Mouse (Mus musculus): ENCODE results near the gene Styk1. TPM values are rescaled to one million over a fixed set of nuclear protein-coding genes. Genes with fewer than 3 reads are reported as not detected.

Gene Styk1
- polyA plus RNA-seq (2015; fragmentation: Illumina TruSeq; extraction: RNeasy Lipid Tissue Mini Kit (QIAGEN cat#74804); ENCODE audit: low read depth, low replicate concordance), result 0.46 TPM

DNA sequence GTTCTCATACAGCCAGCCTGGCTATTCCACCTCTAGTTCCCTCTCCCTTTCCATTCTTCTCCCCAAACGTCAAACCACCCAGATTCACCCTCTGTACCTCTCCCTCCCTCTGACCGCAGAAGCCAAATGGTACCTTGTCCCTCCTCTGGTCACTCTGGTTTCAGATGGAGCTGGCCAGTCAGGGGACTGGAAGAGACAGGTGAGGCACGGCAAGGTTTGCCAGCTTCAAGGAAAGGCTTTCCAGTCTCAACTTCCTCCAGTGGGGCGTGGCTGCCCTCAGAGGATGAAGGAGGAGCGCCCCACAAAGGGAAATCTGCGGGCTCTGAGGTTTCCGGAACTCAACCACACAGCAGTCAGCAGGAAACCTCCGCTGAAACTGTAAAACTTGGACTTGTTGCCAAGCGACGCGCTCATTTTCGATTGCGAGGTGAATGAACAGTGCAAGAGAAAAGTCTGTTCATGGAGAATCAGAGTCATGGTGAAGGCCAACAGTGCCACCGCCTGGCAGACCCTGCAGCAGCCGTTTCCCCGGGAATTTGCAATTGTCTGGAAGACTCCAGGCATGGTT lies at the start of gene Styk1:
Gene Styk1, minus strand, starts transcription at position 246 of the 568 bp plus-strand sequence.

DNA sequence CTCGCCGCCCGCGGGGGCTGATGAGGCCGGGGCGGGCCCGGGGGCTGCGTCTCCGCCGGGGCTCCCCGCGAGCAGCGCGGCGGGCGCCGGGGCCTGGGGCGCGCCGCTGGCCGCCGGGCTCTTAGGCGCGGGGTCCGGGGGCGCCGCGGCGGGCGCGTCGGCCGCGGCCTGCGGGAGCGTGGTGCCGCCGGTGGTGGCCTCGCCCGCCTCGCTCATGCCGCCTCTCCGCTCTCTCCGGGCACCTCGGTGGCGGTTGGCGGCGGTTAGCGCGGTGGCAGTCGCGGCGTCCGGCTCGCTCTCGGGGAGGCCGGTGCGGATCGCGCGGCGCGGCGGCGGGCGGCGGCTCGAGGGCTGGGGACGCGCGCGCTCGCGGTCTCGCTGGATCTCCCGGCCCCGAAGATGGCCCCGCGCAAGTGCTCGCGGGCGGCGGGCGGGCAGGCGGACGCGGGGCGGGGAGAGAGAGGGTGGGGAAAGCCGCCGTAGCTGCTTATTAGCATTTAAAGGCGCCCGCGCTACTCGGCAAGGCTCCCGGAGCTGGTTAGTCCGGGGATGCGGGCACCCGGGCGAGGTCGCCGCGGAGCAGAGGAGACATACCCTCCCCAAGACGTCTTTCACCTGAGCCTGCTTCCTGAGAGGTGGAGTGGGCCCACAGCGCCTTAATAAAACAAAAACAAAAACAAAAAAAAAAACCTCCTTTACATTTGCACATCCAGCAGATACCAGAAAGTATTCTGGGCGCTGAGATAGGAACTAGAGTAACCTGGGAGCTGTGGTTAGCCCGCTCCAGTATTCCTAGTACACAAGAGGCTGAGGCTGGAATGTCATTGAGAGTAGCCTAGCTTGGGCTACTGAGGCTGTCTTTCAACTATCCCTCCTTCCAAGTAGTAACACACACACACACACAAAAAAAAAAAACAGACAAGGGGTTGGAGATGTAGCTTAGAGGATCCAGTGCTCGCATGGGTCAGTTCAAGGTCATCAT lies 34.9 kb upstream of the Styk1 start, which contains the start of gene Ybx3:
Gene Ybx3, minus strand, starts transcription at position 437 of the 982 bp plus-strand sequence.

DNA sequence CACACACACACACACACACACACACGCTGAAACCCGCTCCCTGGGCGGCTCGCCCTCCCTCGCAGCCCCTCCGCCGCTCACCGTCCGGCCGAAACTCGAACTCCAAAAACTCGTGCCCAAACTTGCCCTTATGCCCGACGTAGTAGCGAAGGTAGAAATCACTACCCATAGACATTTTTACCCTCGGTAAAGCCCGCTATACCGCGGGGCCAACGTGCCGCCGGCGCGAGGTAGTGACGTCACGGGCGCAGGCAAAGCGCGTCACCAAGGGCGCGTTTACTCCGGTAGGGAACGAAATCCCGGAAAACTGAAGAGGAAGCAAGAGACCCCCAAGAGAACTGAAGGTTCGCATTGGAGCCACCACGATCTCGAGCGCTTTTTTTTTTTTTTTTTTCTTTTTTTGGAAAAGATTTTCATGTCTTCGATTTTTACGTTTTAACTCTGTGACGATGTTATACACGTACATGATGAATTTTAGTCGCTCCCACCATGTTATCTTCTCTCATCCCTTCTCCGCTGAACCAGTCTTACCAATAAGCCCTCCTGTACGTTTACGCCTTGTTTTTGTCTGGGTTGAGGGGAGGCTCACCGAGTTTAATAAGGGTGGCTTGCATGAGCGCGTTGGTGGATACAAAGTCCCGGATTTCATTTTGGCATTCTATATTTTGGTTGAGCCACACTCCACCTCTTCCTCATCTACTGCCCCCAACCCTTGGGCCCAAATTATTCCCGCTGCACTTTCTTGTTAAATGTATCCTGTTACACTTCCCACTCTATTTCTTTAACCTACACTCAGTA lies 60.2 kb downstream of the Styk1 start, which contains the start of gene Magohb:
Gene Magohb, minus strand, starts transcription at position 254 of the 798 bp plus-strand sequence.

Other genes starting within 250 kb of the Styk1 start
- not detected for gene Klra2, start 106.2 kb downstream of the Styk1 start, polyA plus RNA-seq (2015; fragmentation: Illumina TruSeq; extraction: RNeasy Lipid Tissue Mini Kit (QIAGEN cat#74804); ENCODE audit: low read depth, low replicate concordance)
- gene Magohb, start 60.4 kb downstream of the Styk1 start, polyA plus RNA-seq (2015; fragmentation: Illumina TruSeq; extraction: RNeasy Lipid Tissue Mini Kit (QIAGEN cat#74804); ENCODE audit: low read depth, low replicate concordance), result 12.4 TPM
- 33.9 TPM for gene Ybx3, start 34.9 kb upstream of the Styk1 start, polyA plus RNA-seq (2015; fragmentation: Illumina TruSeq; extraction: RNeasy Lipid Tissue Mini Kit (QIAGEN cat#74804); ENCODE audit: low read depth, low replicate concordance)
- gene 5430401F13Rik, start 132.8 kb upstream of the Styk1 start, polyA plus RNA-seq (2015; fragmentation: Illumina TruSeq; extraction: RNeasy Lipid Tissue Mini Kit (QIAGEN cat#74804); ENCODE audit: low read depth, low replicate concordance), result not detected
- not detected for gene Gm6619, start 132.8 kb upstream of the Styk1 start, polyA plus RNA-seq (2015; fragmentation: Illumina TruSeq; extraction: RNeasy Lipid Tissue Mini Kit (QIAGEN cat#74804); ENCODE audit: low read depth, low replicate concordance)

Measured in brain, adult 10 weeks (tissue).